Mouse (Mus musculus): ENCODE measurements around the gene Ubxn7. TPM values are rescaled to one million over a fixed set of nuclear protein-coding genes. Genes with fewer than 3 reads are reported as not detected.
"Not testable (repeated sequence)": the region's sequence is repeated elsewhere in the genome, so short reads cannot be mapped to it uniquely, and the experiment has no call there.

Ubxn7 gene
- total RNA-seq (2021), result 10 to 100 TPM; 14.5 to 16.1 TPM
- long read RNA-seq, experiment 1, full-length matches to known transcripts, result 4 of 5 reads
- long read RNA-seq, experiment 1, partial matches to known transcripts, result 1 of 5 reads
- long read RNA-seq, experiment 1, other reads (novel, unspliced or antisense), result 0 of 5 reads
- long read RNA-seq, experiment 2, full-length matches to known transcripts, result 4 of 7 reads
- long read RNA-seq, experiment 2, partial matches to known transcripts, result 3 of 7 reads
- long read RNA-seq, experiment 2, other reads (novel, unspliced or antisense), result 0 of 7 reads

- intact Hi-C loops (cut with DNase I), result loop anchor here (1.0 to 5.0 kb wide), 3 partner anchors 57 to 100 kb away; partner anchors contain the start of genes Pcyt1a and Smco1
- TF ChIP-seq CTCF (IDR thresholded peaks at IDR 0.05), result no peak
- peak; percentile 98 for DNase-seq
- Histone ChIP-seq H3K4me3 (peak within 1 kb of the TSS; percentile 98), H3K27ac (peak within 1 kb of the TSS; percentile 97)
Observed at GRCm38 (mm10) chr16:32332040-32332555, at the start of gene Ubxn7. Ubxn7 (plus strand) TSS chr16:32332257.

- DNase-seq, result no peak
- Histone ChIP-seq H3K4me3 (no peak overlapping the region), H3K27ac (no peak overlapping the region)
- no peak for TF ChIP-seq CTCF (IDR thresholded peaks at IDR 0.05)
- intact Hi-C loops (cut with DNase I), result no loop called here
Observed at GRCm38 (mm10) chr16:32282608-32283007, 49.4 kb upstream of the Ubxn7 start.

GRCm38 (mm10) chr16:32291821-32292220, 40.2 kb upstream of the Ubxn7 start:
- intact Hi-C loops (cut with DNase I), result no loop called here
- no peak for TF ChIP-seq CTCF (IDR thresholded peaks at IDR 0.05)
- no peak for DNase-seq
- H3K27ac ChIP-seq, result no peak overlapping the region
- no peak overlapping the region for H3K4me3 ChIP-seq

- H3K27ac ChIP-seq; H3K4me3 ChIP-seq; intact Hi-C loops (cut with DNase I); DNase-seq: not testable (repeated sequence)
- peak; percentile 16; the same call in 1 of the 2 replicates for TF ChIP-seq CTCF (IDR thresholded peaks at IDR 0.05)
Observed at GRCm38 (mm10) chr16:32299617-32300016, 32.4 kb upstream of the Ubxn7 start.

GRCm38 (mm10) chr16:32303046-32303445, 29.0 kb upstream of the Ubxn7 start:
- TF ChIP-seq CTCF (IDR thresholded peaks at IDR 0.05), result no peak
- Histone ChIP-seq H3K4me3 (no peak overlapping the region), H3K27ac (no peak overlapping the region)
- intact Hi-C loops (cut with DNase I), result no loop called here
- DNase-seq, result no peak

GRCm38 (mm10) chr16:32303886-32304285, 28.2 kb upstream of the Ubxn7 start:
- intact Hi-C loops (cut with DNase I), result no loop called here
- no peak overlapping the region for H3K27ac ChIP-seq
- H3K4me3 ChIP-seq, result no peak overlapping the region
- TF ChIP-seq CTCF (IDR thresholded peaks at IDR 0.05), result no peak
- DNase-seq, result no peak

- DNase-seq, result no peak
- no peak for TF ChIP-seq CTCF (IDR thresholded peaks at IDR 0.05)
- Histone ChIP-seq H3K27ac (no peak overlapping the region), H3K4me3 (no peak overlapping the region)
- intact Hi-C loops (cut with DNase I), result no loop called here
Observed at GRCm38 (mm10) chr16:32311970-32312369, 20.1 kb upstream of the Ubxn7 start.

GRCm38 (mm10) chr16:32312386-32312785, 19.7 kb upstream of the Ubxn7 start:
- intact Hi-C loops (cut with DNase I), result no loop called here
- TF ChIP-seq CTCF (IDR thresholded peaks at IDR 0.05), result no peak

GRCm38 (mm10) chr16:32312859-32313258, 19.2 kb upstream of the Ubxn7 start:
- no peak overlapping the region for H3K4me3 ChIP-seq
- no peak overlapping the region for H3K27ac ChIP-seq
- no peak for DNase-seq
- intact Hi-C loops (cut with DNase I), result no loop called here
- no peak for TF ChIP-seq CTCF (IDR thresholded peaks at IDR 0.05)

More at GRCm38 (mm10) chr16:32312386-32312785, 19.7 kb upstream of the Ubxn7 start:
- no peak for DNase-seq
- no peak overlapping the region for H3K4me3 ChIP-seq
- H3K27ac ChIP-seq, result no peak overlapping the region

GRCm38 (mm10) chr16:32316601-32317000, 15.5 kb upstream of the Ubxn7 start:
- no peak for TF ChIP-seq CTCF (IDR thresholded peaks at IDR 0.05)
- intact Hi-C loops (cut with DNase I), result no loop called here

GRCm38 (mm10) chr16:32323953-32324352, 8.1 kb upstream of the Ubxn7 start:
- DNase-seq, result no peak
- H3K27ac ChIP-seq, result no peak overlapping the region
- intact Hi-C loops (cut with DNase I), result no loop called here
- H3K4me3 ChIP-seq, result no peak overlapping the region
- no peak for TF ChIP-seq CTCF (IDR thresholded peaks at IDR 0.05)

More at GRCm38 (mm10) chr16:32316601-32317000, 15.5 kb upstream of the Ubxn7 start:
- no peak for DNase-seq
- Histone ChIP-seq H3K27ac (no peak overlapping the region), H3K4me3 (no peak overlapping the region)

- TF ChIP-seq CTCF (IDR thresholded peaks at IDR 0.05), result no peak
- peak overlapping the region; percentile 97 for H3K27ac ChIP-seq
- DNase-seq, result no peak
- peak overlapping the region; percentile 98 for H3K4me3 ChIP-seq
- intact Hi-C loops (cut with DNase I), result loop anchor here (5.0 kb wide), 1 partner anchor 101 kb away; the partner anchor contains the start of gene Pcyt1a
Observed at GRCm38 (mm10) chr16:32330876-32331670, 984 bp upstream of the Ubxn7 start.

Data from gastrocnemius, adult 2 months (tissue).